Mouse (Mus musculus) cerebellum, postnatal 10 days (tissue): Measurements from ENCODE around the gene Spata1.

Experiments used
- DNase-seq, 2 experiments: peaks; one replicate each; pipeline ENCODE4 v3.0.0; 2021; ENCODE audit warnings: mixed read lengths in 2 of 2

Spata1 gene

DNA sequence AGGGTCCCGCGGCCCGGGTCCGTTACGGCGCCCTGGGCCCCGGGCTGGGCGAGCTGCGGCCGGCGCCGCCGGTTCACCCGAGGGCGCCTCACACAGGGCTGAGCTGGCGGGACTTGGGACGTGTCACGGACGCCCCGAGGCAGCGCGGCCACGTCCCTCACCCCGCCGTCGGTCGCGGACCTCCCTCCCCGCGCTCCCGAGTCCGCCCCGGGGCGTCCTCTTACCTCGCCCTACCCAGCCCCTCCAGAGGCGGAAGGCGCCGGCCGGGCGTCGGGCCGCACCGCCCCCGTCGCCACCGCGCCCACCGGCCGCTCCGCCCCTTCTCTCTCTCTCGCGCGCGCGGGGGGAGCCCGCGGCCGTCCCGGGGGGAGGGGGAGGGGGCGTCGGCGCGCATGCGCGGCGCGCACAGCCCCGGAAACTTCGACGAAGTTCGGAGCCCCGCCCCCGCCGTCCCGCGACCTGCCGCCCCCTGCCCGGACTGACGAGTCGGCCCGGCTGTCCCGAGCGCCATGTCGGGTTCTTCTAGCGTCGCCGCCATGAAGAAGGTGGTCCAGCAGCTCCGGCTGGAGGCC is at the start of gene Spata1, which contains the start of gene Gng5:
Gene Spata1 (minus strand): TSS at position 323 of the 572 bp plus-strand sequence.
Gene Gng5 (plus strand): TSS at position 377 of the 572 bp plus-strand sequence.
- DNase-seq, result peak; percentile 86 to 92

DNA sequence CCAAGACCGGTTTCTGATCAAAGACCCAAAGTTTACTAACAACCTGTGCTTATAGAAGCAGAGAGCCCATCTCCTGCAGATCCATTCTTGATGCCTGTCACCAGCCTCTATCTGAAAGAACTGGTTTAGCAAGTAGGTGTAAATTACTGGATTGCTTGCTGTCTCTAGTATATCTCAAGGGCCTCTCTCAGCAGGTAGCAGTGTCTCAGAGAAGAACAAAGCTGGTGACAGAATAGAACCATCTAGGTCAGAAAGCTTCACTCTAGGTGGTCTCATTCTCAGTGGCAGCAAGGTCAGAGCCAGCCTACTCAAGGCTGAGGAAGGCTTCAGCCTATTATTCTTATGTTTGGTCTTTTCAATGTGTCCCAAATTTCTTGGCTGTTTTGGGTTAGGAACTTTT is 44.1 kb upstream of the Spata1 start:
- DNase-seq, result no peak

DNA sequence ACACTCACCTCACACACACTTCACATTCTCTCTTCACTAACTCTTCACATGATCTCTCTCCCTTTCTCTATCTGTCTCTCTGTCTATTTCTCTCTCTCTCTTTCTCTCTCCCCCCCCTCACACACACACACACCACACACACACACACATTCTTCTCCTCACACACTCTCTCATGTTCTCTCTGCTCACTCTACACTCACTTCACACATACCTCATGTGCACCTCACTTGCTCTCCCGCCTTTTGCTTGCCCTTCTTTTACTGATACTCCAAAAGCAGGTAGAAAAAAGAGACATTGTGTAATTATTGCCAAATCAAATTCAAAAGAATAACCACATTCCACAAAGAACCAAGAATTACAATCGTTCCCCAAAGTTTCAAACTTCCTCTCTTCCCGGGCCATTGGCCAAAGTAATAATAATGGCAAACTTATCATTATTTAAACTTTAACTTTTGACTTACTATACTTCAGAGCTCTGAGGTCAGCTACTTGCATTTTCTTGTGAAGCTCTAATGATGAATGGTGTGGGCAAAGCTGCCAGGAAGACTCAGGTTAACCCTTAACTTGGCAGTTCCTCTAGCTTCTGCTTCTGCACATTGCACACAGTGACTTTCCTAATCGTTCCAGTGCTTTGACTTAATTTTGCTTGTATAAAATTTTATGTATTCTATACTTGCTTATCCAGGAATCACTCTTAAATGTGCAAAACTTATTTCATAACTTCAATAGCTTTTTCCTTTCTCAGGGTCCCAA is 41.1 kb upstream of the Spata1 start:
- no peak for DNase-seq

DNA sequence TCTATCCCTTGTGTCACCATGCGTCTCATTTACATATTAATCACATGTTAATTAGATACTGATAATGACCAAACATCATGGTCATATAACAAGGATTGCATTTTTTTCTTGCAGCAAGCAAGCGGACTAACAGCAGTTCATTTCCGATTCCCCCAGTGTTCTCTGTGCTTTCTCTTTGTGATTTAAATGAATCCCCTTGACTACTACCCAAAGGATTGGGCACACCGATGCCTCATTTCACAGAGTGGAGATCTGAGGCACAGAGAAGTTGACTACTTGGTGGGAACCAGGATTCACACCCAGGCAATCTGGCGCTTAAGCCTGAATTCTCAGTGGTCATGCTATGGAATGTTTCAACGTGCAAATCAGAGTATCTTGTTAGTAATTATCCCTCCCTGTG is 35.4 kb upstream of the Spata1 start:
- DNase-seq, result no peak

DNA sequence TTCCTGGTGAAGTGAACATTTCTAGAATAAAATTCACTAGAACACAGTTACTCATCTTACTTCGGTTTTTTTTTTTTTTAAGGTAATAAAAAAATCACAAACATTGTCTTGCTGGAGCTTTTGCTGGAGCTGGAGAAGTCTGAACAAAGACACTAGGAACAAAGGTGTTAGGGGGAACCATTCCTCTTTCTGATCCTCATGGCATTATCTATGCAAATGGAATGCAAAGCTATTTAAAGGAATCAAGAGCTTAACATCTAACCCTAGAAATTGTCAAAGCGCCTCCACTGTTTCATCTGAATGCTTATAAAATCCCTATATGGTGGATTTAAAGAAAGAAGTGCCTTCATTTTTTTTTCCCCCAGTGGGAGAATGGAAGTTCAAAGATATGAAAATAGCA is 28.8 kb upstream of the Spata1 start:
- DNase-seq, result no peak

DNA sequence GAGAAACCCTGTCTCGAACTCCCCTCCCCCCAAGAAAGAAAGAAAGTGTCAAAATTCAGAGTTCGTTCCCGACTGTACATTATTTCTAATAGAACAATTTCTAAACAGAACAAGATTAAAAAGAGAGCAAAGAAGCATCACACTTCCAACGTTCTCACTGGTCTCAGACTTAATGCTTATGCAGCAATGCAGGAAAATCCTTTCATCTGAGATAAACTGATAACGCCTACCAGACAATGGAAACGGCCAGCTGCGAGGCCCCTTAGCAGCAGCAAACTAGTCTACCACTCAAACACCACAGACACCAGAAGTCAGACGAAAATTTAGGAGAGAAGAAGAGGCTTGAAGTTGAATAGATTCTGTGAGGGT is 22.1 kb upstream of the Spata1 start:
- DNase-seq, result no peak

DNA sequence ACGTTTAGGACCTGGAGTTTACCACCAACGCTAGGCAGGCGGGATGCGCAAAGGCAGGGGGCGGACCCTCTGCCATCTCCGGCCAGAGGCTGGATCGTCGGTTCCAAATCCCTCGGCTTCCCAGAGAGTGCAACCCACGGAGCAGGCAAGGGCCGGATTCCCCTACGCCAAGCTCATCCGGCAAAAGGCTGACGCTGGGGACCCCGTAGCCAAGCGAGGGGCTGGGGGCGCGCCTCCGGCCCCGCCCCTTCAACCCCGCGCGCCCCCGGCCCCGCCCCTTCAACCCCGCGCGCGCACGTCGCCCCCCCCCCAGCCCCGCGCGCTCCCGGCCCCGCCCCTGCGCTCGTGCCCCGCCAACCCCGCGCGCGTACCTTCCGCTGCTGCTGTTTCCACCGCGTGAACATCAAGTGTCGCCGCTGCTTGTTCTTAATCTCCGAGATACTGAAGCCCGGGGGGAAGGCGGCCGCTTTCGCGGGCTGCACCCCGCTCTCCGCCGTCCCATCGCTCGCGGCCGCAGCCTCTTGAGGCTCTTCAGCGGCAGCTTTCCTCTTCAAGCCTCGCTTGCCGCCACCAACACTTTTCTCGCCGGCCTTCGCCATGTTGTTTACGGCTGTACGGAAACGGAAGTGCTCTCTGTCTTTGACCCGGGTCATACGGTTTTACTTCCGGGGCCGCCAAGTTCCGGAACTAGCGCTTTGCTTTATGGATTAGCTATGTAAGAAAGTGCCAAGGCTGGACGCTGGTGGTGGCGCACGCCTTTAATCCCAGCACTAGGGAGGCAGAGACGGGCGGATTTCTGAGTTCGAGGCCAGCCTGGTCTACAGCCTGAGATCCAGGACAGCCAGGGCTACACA is 21.5 kb upstream of the Spata1 start, which contains the start of gene Rpf1:
Gene Rpf1 (minus strand): TSS at position 632 of the 854 bp plus-strand sequence.
- peak; percentile 93 to 94 for DNase-seq

DNA sequence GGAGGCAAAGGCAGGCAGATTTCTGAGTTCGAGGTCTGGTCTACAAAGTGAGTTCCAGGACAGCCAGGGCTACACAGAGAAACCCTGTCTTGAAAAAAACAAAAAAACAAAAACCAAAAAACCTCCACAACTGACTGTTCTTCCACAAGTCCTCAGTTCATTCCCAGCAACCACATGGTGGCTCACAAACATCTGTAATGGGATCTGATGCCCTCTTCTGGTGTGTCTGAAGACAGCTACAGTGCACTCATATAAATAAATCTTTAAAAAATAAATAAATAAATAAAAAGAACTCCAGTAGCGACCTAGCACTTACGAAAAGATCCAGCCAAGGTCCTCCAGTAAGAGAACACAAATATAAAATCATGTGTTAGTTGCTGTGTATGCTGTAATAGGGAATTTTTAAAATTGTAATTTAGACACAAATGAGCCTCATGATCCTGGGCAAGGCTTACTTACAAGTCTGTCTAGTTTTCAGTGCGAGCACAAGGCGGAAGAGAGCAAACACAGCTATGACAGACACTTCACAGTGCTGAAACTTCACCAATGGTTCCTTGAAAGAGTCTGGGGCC is 20.8 kb upstream of the Spata1 start:
- no peak for DNase-seq

DNA sequence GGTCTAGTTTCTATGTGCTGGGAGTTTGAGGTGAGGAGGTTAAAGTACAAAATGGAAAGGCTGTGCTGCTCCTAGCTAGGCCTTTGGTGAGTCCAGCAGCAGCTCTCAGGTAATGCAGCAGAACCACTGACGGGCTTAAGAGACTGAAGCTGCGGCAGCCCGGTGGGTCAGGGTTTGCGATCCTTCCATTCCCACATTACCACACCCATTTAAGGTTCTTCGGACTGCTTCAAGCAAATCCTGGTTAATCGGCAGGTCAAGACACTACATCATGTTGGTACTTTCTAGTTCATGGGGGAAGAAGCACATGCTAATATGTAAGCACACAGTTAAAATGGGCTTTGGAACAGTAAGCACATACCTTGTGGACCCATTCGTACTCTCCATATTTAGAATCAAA is 7.2 kb upstream of the Spata1 start:
- no peak for DNase-seq

DNA sequence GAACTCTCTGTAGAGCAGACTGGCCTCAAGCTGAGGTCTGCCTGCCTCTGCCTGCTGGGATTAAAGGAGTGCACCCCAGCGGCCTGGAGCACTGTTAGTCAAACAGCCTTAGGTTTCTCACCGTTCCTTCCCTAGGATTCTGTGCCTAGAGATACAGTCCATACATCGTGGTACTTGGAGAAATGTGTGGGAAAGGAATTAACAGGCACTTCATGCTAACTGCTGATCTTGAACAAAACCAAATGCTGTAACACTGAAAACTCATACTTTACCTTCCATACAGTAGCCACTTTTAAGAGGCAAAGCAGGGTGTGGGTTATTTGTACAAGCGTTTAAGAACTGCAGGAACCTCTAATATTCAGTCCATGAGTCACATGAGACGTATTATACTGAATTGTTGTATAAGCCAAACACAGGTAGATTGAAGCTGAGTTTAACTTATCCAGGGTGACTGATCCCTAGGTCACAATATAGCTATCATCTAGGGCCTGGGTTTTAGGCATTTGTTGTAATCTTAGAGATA is 2.1 kb upstream of the Spata1 start:
- no peak for DNase-seq

DNA sequence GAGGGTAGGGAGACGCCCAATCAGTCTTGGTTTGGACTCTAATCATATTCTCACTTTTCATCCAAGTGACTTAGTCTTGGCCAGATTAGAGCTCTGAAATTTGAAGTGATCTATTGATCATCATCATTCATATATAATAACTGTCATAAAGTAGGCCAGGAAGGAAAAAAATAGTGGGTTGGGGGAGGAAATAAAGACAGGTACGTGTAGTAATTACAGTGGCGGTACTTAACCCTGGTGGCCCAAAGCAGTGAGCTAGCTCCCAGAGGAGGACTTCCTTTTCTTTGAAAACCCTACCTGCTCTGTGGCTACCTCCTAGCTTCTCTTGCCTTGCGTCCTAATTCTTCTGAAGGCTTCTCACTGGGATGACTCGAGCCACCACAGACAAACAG is 1.3 kb upstream of the Spata1 start:
- DNase-seq, result no peak

DNA sequence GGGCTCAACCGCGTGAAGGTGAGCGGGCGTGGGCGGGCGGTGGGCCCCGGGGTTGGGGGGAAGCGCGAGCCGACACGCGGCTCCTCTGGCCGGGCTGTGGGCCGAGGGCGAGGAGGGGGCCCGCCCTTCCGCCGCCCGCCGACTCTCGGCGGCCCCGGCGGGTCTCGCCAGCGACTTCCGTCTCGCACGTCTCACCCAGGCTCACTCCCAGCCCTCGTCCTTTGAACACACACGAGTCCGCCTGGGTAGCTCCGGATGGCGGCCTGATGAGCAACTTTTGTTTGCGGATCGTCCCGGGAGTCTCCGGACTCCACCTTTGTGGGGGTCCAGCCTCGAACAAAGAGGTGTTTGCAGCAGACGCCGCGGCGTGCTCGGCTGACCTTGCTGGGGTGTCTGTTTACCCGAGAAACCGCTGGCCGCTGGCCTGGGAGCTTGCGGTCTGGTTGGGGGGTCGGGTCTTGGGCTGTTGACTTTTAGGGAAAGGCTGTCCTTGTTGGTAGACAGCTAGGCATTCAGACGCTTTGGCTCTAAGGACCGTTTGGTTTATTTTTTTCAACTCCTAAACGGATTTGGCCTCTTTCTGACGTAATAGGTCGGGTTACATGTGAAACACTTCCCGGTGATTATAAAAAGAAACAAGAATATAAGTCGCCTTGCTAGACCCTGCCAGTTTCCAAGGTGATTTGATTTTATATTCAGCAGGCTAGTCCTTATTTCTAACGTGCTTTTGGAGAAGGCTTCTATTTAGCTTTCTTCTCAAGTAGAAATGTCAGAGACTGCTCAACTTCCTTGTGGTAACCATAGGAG is 653 bp upstream of the Spata1 start:
- DNase-seq, result peak in 1 of 2 experiments; percentile 65

DNA sequence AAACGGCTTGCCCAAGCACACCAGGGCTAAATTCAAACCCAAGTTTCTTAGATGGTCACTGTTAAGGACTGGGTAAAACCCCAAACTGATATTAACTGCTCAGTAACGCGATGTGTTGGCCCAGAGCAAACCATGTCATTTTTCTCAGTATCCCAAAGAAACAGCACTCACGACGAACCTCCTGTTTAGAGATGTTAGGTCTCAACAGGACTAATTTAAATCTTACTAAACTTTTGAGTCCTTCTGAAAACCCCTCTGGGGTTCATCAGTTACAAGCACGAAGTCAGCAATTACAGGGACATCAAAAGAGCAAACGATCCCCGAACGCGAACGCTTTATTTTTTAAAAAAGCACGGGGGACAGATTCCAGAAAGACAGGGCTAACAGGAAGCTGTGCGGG is 564 bp downstream of the Spata1 start:
- DNase-seq, result no peak

DNA sequence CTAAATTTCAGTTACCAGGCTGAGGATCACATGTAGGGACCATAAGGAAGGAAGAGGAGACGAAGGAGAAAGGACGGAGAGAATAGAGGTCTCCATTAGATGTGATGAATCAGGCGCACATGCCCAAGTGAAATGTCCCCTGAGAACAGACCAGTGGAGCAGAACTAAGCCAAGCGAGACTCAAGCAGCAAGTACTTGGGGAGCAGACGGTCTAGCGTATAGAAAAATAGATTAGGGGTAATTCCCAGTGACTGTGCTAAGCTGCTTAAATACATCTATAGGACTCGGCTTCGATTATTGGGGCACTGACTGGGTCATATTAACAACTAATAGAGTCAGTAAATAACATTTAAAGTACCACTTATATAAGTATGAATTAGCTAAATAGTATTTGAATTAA is 4.6 kb downstream of the Spata1 start:
- no peak for DNase-seq

DNA sequence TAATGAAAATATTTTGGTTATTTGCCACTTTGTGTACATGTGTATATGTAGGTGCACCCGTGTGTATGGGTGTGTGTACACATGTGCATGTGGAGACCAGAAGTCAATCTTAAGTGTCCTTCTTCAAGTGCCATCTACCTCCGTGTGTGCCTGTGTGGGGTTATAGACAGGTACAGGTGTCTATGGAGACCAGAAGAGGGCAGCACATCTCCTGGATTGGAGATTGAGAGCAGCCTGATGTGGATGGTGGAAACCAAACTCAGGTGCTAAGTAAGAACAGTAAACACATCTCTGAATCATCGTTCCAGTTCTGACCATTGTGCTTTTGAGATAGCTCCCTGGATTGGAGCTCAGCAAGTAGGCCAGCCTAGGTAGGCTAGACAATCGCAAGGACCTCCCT is 13.1 kb downstream of the Spata1 start:
- DNase-seq, result no peak

DNA sequence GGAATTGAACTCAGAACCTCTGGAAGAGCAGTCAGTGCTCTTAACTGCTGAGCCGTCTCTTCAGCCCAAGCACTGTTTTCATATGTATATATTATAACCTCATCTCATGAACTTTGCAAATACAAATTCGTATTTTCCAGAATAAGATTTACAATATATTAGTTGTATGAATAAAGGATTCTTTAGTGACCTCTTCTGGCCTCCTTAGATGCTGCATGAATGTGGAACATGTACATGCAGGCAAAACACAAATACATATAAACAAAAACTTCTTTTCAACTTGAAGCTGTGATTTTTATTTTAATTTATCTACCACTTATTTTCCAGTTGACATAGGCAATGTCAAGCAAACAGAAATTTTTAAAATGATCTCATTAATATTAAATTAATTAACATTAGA is 17.5 kb downstream of the Spata1 start:
- DNase-seq, result no peak

DNA sequence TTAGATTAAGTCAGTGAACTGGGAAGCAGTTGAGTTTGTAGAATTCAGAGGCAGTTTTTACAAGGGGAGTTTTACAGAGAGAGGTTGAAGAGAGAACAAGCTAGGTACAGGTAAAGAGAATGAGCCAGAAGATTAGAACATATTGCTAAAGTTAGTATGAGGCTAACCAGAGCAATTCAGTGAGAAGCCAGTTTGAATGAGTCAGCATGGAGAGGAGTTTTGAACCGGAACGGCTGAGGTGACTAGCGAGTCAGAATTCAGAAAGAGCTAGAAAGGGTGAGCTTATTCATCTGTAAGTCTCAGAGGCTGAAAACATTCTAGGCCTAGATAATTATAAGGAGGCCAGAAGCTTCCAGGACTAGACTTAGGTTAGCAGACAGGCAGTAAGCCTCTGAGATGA is 25.1 kb downstream of the Spata1 start:
- no peak for DNase-seq

DNA sequence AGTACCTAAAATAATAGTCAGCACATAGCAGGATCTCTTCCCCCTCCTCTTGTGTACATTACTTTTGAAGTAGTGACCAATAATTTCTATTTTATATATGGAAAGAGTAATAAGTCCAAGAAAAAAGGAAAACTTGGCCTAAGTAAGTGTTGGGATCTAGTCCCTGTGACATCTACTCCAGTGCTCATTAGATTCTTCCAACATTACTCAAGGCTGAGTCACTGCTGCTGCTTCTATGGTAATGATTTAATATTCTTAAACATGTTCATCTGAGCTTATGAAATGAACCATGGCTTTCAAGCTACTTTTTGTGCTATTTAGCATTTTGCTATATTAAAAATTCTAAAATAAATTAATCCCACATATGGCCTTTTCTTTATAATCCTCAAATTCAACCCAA is 25.8 kb downstream of the Spata1 start:
- no peak for DNase-seq

DNA sequence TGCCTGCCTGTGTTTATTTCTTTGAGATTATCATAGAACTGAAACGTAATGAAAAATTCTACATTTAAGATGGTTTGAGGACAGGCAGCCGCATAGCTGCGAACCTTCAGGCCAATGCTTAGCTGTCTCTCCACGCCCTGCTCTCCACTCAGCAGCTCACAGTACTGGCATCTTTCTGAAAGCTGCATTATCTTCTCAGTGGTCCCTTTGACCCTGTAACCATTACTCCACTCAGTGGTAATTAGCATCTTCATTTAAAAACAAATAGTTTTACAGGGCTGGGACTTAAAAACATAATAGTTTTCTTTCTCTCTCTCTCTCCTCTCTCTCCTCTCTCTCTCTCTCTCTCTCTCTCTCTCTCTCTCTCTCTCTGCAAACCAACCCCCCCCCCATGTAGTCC is 26.9 kb downstream of the Spata1 start:
- DNase-seq, result no peak

DNA sequence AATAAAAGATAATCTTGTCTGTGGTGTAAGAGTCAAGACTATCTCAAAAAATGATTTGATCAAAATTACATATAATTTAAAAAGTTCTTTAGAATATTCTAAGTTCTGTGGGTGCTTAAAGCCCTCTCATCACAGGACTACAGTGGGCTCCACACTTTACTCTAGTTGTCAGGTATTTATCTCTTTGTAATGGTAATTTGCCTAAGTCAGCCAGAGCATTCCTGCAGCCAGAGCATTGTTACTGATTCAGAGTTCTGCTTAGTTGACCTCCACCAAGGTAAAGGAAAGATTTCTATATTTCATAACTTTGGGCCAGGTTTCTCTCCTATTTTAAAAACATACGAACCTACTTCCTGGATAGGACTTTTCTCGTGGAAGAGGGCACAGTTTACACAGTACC is 30.3 kb downstream of the Spata1 start:
- no peak for DNase-seq

DNA sequence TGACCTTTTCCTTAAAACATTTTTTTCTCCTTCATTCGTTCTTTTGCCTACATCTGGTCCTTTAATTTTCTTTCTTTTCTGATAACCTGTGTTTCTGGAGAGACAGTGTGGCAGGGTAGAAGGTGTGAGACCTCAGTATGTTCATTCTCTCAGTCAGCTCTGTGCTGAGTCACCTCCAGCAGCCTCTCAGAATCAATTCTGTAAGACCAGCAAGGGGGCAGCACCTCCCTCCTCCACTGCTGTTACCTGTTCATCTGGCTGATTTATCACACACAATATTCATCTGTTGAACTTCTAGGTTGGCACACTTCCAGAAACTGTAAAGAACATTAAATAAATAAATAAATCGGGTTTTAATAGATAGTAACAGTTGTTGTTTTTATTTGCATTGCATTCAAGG is 36.6 kb downstream of the Spata1 start:
- DNase-seq, result no peak

DNA sequence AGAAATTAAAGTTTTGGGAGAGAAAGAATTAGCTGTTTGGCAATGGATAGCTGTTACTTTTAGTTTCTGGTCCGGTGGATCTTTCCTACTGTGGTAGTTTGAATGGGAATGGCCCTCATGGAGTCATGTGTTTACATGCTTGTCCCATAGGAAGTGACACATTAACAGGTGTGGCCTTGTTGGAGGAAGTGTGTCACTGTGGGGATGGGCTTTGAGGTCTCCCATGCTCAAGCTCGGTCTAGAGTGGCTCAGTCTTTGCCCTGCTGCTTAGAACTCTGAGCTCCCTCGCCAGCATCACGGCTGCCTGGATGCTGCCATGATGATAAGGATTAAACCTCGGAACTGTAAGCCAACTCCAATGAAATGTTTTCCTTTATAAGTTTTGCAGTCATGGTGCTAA is 48.2 kb downstream of the Spata1 start:
- DNase-seq, result no peak
